Mouse (Mus musculus): Measurements from ENCODE around the gene Tmem131l.

The Tmem131l gene

GRCm38 (mm10) chr3:83855643-83856042, 184.3 kb downstream of the Tmem131l start:
- no peak for DNase-seq

- DNase-seq, result no peak
These were observed 190.6 kb downstream of the Tmem131l start for GRCm38 (mm10) chr3:83849341-83849740.

Measured in kidney, adult 18-20 months (tissue).